Mouse (Mus musculus): Measurements from ENCODE around the gene Sdk1.

GRCm38 (mm10) chr5:142074561-142075500, 833.5 kb downstream of the Sdk1 start:
- TF ChIP-seq POLR2A (IDR thresholded peaks at IDR 0.05; ENCODE audit: control insufficient read depth, extremely low read depth, insufficient read depth, low read length, poor library complexity) (no peak), CTCF (IDR thresholded peaks at IDR 0.05; ENCODE audit: borderline replicate concordance, control insufficient read depth, extremely low read depth, insufficient read depth, low read length, poor library complexity) (no peak)
